Mouse (Mus musculus): Measurements from ENCODE around the gene Ing3. TPM values are rescaled to one million over a fixed set of nuclear protein-coding genes. Genes with fewer than 3 reads are reported as not detected.

Ing3 gene
- total and polyA plus RNA-seq, 3 experiments: 14.5 to 34.3 (median 21.9) TPM

DNA sequence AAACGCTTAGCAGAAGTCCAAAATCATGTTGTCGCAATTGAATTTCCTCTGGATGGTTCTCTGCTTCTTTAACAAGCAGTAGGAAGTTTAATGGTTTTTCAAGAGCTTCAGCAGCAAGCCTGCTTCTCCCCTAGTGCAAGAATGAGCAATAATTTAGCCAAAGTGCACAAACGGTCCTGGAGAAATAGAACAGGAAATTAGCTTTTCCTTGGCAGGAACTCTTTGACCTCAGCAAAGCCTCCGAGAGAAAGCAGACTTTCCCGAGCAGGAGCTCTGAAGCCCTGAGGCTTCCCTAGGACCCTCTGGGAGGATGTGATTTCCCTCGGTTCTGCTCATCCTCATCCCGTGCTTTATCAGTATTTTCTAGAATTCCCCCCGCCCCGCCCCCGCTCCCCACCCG, 49.7 kb downstream of the Ing3 start:
- Histone ChIP-seq H3K27me3 (replicated peaks) (no peaks in the 10 kb centered on the region), H3K4me1 (ENCODE audit: control insufficient read depth in 1 of 2, insufficient read depth in 2 of 2) (peaks cover 10 to 14% of the 10 kb centered on the region in 2 experiments), H3K4me2 (ENCODE audit: insufficient read depth, low read depth, poor library complexity, severe bottlenecking) (no peak overlapping the region), H3K27ac (ENCODE audit: insufficient read depth, low read depth) (no peak overlapping the region), H3K9me3 (replicated peaks; ENCODE audit: low read length) (no peaks in the 10 kb centered on the region), H3K4me3 (replicated peaks in 1 of 3; ENCODE audit: low read depth in 2 of 3, low read length in 2 of 3, poor library complexity in 1 of 3) (no peak overlapping the region), H3K9ac (ENCODE audit: insufficient read depth, low read depth) (no peak overlapping the region), H3K36me3 (replicated peaks in 1 of 2; ENCODE audit: control insufficient read depth in 1 of 2, insufficient read depth in 1 of 2, low read length in 1 of 2) (no peaks in the 10 kb centered on the region), H3K79me2 (replicated peaks; ENCODE audit: control insufficient read depth, extremely low read depth, insufficient read depth, poor library complexity, severe bottlenecking) (no peaks in the 10 kb centered on the region)
- DNase-seq (ENCODE audit: extremely low read depth): no peak
- in situ Hi-C loops (cut with MboI; ENCODE audit: low pct_ligation_motif_present, low pct_unique_long_range_greater_than_20kb, low sequenced_read_pairs) (no loop called here), dilution Hi-C loops (cut with MboI; ENCODE audit: extremely low pct_ligation_motif_present, extremely low pct_unique_long_range_greater_than_20kb, low sequenced_read_pairs) (no loop called here)
- TF ChIP-seq POLR2AphosphoS2 (IDR thresholded peaks at IDR 0.05; ENCODE audit: low read depth, low read length) (no peak), TBP (conservative IDR thresholded peaks at IDR 0.05; ENCODE audit: low read depth, low read length) (no peak), RAD21 (IDR thresholded peaks at IDR 0.05; ENCODE audit: low read depth, low read length) (no peak), JUN (IDR thresholded peaks at IDR 0.05; ENCODE audit: insufficient read depth, low read depth, low read length) (no peak), MXI1 (IDR thresholded peaks at IDR 0.05; ENCODE audit: low read depth, low read length) (no peak), RCOR1 (conservative IDR thresholded peaks at IDR 0.05; ENCODE audit: low read depth, low read length) (no peak), TCF12 (IDR thresholded peaks at IDR 0.05; ENCODE audit: low read depth, low read length) (no peak), UBTF (IDR thresholded peaks at IDR 0.05; ENCODE audit: low read depth, low read length) (no peak), BHLHE40 (IDR thresholded peaks at IDR 0.05; ENCODE audit: low read depth, low read length) (no peak), ZMIZ1 (IDR thresholded peaks at IDR 0.05; ENCODE audit: low read depth, low read length) (no peak), E2F4 (IDR thresholded peaks at IDR 0.05; ENCODE audit: insufficient replicate concordance, low read depth, low read length) (no peak), IRF4 (IDR thresholded peaks at IDR 0.05; ENCODE audit: low read depth, low read length) (no peak), USF2 (conservative IDR thresholded peaks at IDR 0.05; ENCODE audit: low read depth, low read length) (no peak), MAZ (IDR thresholded peaks at IDR 0.05; ENCODE audit: low read depth, low read length) (no peak), CTCF (conservative IDR thresholded peaks at IDR 0.05 in 1 of 2, IDR thresholded peaks at IDR 0.05 in 1 of 2; ENCODE audit: low read depth in 2 of 2, low read length in 2 of 2) (no peak)

DNA sequence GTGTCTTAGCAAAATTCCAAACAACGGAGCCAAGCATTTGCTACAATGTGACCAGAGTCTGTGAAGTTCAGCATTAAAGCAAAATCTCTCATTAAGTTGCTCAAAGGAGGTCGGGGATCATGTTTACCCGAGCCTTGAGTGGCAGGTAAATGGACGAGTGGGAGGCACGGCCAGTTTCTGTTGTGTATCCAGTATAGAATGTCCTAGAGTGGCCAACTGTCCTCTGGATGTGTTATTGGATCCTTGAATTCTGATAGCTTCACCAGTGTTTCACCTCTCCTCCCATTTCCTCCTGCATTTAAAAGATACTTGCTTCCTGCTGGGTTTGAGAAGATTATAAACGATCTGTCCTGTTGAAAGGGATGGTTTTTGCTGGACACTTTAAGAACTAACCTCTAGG, 50.7 kb downstream of the Ing3 start:
- Histone ChIP-seq H3K9ac (ENCODE audit: insufficient read depth, low read depth) (no peak overlapping the region), H3K27ac (ENCODE audit: insufficient read depth, low read depth) (no peak overlapping the region), H3K36me3 (replicated peaks in 1 of 2; ENCODE audit: control insufficient read depth in 1 of 2, insufficient read depth in 1 of 2, low read length in 1 of 2) (no peaks in the 10 kb centered on the region), H3K9me3 (replicated peaks; ENCODE audit: low read length) (no peaks in the 10 kb centered on the region), H3K27me3 (replicated peaks) (no peaks in the 10 kb centered on the region), H3K4me3 (replicated peaks in 1 of 3; ENCODE audit: low read depth in 2 of 3, low read length in 2 of 3, poor library complexity in 1 of 3) (no peak overlapping the region), H3K79me2 (replicated peaks; ENCODE audit: control insufficient read depth, extremely low read depth, insufficient read depth, poor library complexity, severe bottlenecking) (no peaks in the 10 kb centered on the region), H3K4me1 (ENCODE audit: control insufficient read depth in 1 of 2, insufficient read depth in 2 of 2) (peaks cover 12 to 19% of the 10 kb centered on the region in 2 experiments), H3K4me2 (ENCODE audit: insufficient read depth, low read depth, poor library complexity, severe bottlenecking) (no peak overlapping the region)
- in situ Hi-C loops (cut with MboI; ENCODE audit: low pct_ligation_motif_present, low pct_unique_long_range_greater_than_20kb, low sequenced_read_pairs): no loop called here
- DNase-seq (ENCODE audit: extremely low read depth): no peak
- dilution Hi-C loops (cut with MboI; ENCODE audit: extremely low pct_ligation_motif_present, extremely low pct_unique_long_range_greater_than_20kb, low sequenced_read_pairs): no loop called here
- no peak for TF ChIP-seq SMC3 (IDR thresholded peaks at IDR 0.05; ENCODE audit: low read depth, low read length)
